Mouse (Mus musculus): Measurements from ENCODE around the gene Cep95.

DNA sequence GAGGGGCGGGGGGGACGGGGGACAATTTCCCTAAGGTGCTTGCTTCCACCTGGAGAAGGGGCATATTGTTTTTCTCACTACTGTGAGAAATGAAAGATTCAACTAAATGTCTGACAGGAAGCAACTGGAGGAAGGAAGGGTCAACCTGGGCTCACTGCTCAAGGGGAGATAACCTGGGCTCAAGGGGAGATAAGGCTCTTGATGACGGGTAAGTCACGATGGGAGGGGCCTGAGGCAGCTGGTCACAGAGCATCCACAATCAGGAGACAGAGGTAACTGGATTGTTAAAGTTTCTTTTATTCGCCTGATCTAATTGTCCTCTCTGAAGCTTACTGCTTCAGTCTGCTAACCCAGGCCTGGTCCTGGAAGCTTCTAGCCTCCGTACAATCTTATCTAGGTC is 35.7 kb upstream of the Cep95 start:
- TF ChIP-seq GATA1 (IDR thresholded peaks at IDR 0.05; ENCODE audit: borderline replicate concordance, low read length), result no peak
- no peak for TF ChIP-seq CTCF (IDR thresholded peaks at IDR 0.05; ENCODE audit: low read depth, low read length)
- no peak for TF ChIP-seq POLR2AphosphoS5 (IDR thresholded peaks at IDR 0.05; ENCODE audit: insufficient replicate concordance, low read depth, low read length)

Data from G1E (cell line).